Mouse (Mus musculus) lung, postnatal 4 days (tissue): ENCODE measurements around the gene Ift140.
"Not testable (repeated sequence)": the region's sequence is repeated elsewhere in the genome, so short reads cannot be mapped to it uniquely, and the experiment has no call there.

Experiments used
- DNase-seq, 2 experiments: peaks; one replicate each; pipeline ENCODE4 v3.0.0; 2021

The Ift140 gene

DNA sequence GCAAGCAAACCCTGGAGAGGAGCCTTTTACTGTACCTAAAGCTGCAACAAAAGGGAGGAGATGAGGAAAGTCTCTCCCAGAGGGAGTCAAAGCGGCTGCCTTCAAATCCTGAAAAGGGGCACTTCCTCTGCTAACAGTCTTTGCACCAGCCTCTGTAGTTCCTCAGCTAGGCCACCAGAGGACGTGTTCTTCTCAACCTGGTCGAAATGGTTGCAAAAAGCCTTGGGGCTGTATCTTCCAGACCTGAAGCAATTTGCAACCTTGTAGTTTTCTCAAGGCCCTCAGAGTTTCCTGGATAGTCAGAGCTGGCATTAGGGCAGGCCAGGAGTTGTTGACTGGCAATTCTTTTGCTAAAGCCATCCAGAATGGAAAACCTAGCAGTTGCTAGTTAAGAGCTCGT lies 101.4 kb downstream of the Ift140 start:
- peak in 1 of 2 experiments; percentile 47 for DNase-seq

DNA sequence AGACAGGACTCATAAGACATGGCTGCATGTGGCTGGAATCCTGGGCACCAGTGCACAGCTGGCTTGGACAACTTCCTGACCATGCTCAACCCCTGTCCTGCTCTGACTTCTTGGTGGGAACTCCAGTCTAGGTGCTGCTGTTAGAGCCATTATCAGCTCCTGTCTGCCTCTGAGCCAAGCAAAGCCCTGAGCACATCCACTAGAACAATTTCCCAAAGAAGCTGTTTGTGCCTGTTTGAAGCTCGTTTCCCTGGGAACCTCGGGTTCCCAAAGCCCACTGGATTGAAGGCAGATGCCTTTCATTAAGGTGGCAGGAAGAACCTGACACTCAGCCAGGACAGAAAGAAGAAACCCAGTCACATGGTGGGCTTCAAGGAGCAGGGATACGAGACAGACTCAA lies 104.5 kb downstream of the Ift140 start, which contains the start of gene Ptx4:
Gene Ptx4 (plus strand): TSS at position 355 of the 400 bp plus-strand sequence.
- no peak for DNase-seq

DNA sequence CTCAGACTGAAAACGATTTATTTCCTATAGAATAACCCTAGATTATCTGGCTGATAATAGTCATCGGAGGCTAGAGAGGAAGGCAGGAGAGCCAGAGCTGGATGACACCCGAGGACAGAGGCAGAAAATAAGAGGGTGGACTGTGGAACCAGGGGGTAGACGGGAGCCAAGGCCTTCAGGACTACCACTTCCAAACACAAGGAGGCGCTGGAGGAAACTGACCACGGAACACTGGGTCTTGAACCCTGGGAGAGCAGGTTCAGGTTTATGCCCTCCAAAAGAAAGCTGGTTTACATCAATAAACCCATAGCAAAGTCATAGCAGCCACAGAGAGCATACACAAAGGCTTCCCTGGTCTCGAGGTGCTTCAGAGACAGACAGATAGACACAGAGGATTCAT lies 108.1 kb downstream of the Ift140 start:
- DNase-seq = peak in 1 of 2 experiments; percentile 43

DNA sequence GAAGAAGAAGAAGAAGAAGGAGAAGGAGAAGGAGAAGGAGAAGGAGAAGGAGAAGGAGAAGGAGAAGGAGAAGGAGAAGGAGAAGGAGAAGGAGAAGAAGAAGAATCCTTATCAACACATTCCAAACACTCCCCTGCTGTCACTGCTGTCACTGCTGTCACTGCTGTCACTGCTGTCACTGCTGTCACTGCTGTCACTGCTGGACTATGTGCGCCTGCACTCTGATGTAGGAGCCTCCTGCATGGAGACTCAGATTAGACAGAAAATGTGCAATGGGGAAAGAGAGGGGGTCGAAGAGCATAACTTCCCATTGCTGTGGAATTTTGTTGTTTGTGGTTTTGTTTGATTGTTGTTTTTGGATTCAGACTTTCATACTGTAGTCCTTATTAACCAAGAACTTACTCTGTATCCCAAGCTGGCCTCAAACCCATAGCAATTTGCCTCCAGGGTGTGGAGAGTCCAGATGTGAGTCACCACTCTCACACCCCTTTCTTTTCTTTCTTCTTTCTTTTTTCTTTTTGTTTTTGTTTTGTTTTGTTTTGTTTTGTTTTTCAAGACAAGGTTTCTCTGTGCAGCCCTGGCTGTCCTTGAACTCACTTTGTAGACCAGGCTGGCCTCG lies 109.7 kb downstream of the Ift140 start:
- DNase-seq = not testable (repeated sequence)

DNA sequence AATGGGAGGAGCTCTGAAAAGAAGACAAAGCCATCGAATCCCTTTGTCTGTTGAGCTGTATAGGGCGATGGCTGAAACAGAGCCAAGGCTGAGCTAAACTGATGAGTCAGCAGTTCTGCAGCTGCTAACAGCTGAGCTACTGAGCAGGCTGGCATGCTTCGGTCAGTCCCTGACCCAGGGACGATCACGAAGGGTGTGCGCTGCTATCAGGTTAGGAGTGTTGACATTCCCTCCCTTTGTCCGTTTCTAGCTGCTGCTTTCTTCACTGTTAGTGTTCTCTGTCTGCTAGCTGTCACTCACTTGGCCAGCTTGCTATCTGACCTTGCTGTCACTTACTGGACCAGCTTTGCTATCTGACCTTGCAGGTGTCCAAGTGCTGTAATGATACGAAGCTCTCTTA lies 111.2 kb downstream of the Ift140 start:
- DNase-seq = no peak

DNA sequence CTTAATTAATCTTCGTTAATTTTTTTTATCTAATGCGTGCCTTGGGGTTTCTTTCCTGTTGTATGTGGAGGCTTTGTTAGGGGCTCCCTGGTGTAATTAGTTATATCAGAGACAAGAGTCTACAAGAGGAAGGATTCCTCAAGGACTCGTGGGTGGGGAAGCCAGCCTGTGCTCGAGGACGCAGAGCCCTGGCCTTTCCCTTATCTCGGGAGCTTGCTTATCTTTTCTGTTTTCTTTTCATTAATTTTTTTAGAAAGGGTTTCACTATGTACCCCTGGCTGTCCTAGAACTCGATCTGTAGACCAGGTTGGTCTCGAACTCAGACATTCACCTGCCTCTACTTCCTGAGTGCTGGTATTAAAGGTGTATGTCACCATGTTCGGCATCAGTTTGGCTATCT lies 111.8 kb downstream of the Ift140 start:
- no peak for DNase-seq

DNA sequence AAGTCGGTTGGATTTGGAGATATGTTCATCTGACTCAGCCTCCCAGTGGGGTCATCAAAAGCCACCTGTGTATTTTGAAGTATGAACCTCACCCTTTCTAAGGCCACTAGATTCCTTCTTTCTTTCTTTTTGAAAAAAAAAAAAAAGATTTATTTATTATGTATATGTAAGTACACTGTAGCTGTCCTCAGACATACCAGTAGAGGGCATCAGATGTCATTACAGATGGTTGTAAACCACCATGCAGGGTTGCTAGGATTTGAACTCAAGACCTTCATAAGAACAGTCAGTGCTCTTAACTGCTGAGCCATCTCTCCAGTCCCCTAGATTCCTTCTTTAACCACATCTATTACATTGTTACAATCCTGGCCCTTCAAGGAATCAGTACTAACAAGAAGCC lies 114.2 kb downstream of the Ift140 start:
- DNase-seq = no peak

DNA sequence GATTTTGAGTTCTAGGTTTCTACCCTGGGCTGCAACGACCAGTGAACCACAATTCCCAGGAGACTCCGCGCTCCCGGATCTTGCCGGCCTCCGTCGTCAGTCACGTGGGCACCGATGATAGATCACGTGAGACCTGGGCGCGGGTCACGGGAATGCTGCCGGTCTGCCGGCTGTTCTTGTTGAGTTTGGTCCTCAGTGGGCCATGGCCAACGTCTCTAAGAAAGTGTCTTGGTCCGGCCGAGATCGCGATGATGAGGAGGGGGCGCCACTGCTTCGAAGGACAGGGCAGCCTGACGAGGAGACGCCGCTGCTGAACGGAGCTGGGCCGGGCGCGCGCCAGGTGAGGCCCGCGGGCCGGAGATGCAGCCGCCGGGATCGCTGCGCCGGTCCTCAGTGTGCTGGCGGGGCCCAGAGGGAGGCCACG lies 117.4 kb downstream of the Ift140 start, which contains the start of gene Clcn7:
Gene Clcn7 (plus strand): TSS at position 117 of the 424 bp plus-strand sequence.
- peak; percentile 92 to 93 for DNase-seq

DNA sequence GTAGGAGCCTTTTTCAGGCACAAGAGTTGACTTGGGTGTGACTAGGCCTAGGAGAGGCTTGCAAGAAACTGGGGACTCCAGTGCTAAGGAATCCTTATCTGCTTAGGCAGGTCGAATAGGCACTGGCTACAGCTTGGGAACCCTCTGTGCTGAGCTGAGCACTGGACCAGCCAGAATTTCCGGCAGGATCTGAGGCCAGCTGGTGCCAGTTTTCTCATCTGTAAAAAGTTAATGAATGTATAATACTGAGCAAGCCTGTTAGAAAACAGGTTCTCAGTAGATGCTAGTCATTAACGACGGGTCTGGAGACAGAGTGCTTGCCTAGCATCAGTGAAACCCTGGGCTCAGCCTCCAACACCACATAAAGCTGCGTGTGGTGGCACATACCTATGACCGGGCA lies 119.7 kb downstream of the Ift140 start:
- DNase-seq = no peak

DNA sequence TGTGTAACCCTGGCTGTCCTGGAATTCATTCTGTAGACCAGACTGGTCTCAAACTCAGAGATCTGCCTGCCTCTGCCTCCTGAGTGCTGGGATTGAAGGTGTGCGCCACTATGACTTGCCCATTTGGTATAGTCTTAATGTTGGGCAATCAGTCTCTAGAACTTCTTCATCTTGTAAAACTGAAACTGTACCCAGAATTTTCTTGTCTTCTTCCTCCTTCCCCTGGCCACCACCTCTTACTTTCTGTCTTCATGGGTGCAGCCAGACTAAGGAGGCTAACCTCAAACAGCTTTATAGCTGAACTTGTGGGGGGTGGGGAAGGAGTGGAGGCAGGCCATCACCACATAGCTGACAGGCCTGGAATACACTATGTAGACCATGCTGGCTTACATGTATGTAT lies 122.9 kb downstream of the Ift140 start:
- DNase-seq = no peak

DNA sequence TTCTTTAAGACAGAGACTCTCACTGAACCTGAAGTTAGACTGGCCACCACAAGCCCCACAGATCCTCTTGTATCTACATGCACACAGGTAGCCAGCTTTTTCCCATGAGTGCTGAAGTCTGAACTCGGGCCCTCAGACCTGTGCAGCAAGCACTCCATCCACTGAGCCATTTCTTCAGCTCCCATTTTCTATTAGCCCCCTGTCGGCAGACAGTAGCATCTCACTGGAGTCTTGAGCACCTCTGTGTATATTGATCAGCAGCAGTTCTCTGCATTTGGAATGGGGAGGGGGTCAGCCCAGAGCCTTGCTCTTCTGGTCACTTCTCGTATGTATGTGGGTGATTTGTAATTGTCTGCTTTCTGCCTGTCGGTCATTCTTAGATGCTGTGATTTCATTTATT lies 124.1 kb downstream of the Ift140 start:
- DNase-seq = peak in 1 of 2 experiments; percentile 26
